Mouse (Mus musculus): ENCODE results near the gene Wfdc2. TPM values are rescaled to one million over a fixed set of nuclear protein-coding genes. Genes with fewer than 3 reads are reported as not detected.
A peak's percentile ranks its signal among the peaks of the same experiment; 100 is the strongest.

The Wfdc2 gene
- under 1 TPM in 1 of 2 experiments, not detected in 1; 0.74 TPM for total RNA-seq (2021)
- long read RNA-seq, experiment 1: 0 reads
- long read RNA-seq, experiment 2: 0 reads

- DNase-seq (ENCODE audit: low spot score in 2 of 2): no peak
These were observed at the start of gene Wfdc2 for GRCm38 (mm10) chr2:164562391-164563188. TSS of gene Wfdc2 (plus strand) at chr2:164562413.

- DNase-seq (ENCODE audit: low spot score in 2 of 2): peak in 1 of 2 experiments; percentile 33
These were observed 48.8 kb upstream of the Wfdc2 start for GRCm38 (mm10) chr2:164513389-164513788.

- DNase-seq (ENCODE audit: low spot score in 2 of 2): no peak
These were observed 47.3 kb upstream of the Wfdc2 start for GRCm38 (mm10) chr2:164514916-164515315.

DNA sequence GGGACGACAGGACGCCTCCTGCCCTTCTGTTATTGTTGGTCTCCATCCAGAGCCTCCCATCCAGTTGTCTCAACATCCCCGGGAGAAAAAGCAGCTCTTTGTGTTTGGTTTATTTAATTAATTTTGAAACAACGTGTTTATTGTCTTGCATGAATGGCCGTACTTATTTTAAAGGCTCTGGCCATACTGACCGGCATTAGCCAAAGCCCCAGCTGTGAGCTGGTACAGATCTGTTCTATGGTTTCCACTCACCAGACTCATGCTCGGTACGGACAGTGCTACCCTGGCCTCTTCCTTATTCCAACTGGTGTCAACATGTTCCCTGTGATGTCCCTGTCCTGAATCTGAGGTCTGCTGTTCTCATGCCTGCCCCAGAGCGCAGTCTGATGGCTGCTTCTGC, 46.3 kb upstream of the Wfdc2 start:
- no peak for DNase-seq (ENCODE audit: low spot score in 2 of 2)

DNA sequence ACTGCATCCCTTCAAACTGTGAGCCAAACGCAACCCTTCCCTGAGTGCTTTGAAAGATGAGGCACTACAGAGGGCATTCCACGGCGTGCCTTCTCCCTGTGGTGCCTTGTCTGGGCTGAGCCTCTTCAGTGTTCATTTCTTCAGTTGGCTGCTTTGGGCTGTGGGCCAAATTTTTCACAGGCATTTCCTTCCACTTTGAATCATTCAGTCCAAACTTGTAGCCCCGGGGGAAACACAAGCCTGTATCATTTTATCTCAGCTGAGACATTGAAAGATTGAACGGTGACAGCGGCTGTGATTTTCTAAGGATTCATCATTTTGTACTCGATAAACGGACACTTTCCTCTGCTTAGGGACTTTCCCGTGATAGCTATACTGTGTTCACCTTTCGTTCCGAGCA, 45.6 kb upstream of the Wfdc2 start:
- no peak for DNase-seq (ENCODE audit: low spot score in 2 of 2)

DNA sequence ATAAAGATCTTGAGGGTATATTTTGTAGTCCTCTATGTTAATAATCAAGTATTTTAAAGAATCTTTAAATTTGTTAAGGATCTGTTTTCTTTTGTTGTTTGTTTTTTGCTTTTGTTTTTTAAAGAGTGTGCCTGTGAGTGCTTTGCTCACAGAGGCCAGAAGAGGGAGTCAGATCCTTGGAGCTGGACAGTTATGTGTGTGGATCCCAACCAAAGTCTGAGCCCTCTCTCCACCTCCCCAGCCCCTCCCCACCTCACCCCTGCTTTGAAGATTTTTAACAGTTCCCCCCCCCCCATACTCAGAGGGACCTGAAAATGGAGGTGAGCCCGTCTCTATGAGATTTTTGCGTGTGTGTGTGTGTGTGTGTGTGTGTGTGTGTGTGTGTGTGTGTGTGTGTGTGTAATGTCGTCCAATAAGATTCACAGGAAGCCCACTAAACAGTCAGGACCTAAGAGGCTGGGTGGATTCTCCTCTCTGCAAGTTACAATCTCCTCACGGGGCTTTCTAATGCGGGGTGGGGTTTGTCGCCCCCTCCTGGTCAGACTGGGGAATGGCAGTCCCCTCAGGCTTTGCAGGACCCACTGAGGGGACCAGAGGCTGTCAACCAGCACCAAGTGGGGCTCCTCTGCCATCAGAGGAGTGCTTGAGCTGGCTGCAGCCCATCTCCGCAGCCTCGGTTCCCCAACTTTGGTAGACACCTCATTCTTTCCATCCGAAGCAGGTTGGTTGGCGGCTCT, 44.6 kb upstream of the Wfdc2 start:
- peak; percentile 68 to 74 for DNase-seq (ENCODE audit: low spot score in 2 of 2)

DNA sequence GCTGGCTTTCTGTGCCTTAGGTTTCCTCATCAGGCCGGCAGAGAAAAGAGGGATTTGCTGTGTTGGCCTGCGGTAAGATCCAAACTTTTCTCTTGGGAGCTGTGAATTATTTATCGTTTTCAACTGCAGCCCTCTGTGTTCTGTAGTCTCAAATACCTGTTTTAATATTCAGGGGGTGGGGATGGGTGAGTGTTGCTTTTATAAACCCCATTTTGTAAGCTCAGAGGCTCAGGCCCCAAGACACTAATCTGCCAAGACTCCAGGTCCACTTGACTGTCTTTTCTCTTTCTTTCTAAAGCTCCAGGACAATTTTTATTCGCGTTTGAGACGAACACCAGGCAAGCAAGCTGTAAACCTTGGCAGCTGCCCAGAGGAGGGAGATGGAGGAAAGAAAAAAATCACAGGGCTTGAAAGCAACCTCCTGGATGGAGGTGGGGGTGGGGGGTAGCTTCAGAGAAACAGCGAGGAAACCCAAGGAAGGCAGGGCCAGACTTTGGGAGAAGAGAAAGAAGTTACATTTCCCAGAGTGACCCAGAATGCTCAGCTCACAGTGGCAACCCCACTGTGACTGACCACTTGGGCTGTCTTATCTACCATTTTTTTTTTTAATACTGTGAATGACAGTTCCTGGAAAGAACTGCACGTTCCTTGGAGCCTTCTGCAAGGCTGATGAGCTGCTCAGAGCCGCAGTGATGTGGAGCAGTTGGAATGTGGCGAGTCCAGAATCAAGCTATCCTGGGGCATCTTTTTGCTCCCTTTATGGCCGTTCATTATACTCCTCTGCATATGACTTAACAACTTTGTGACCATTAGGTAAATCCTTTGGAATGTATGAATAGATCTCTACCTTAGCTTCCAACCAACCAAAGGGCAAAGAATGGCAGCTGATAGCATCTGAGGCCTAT, 43.7 kb upstream of the Wfdc2 start:
- no peak for DNase-seq (ENCODE audit: low spot score in 2 of 2)

GRCm38 (mm10) chr2:164519171-164519526, 43.1 kb upstream of the Wfdc2 start:
- DNase-seq (ENCODE audit: low spot score in 2 of 2): no peak

DNA sequence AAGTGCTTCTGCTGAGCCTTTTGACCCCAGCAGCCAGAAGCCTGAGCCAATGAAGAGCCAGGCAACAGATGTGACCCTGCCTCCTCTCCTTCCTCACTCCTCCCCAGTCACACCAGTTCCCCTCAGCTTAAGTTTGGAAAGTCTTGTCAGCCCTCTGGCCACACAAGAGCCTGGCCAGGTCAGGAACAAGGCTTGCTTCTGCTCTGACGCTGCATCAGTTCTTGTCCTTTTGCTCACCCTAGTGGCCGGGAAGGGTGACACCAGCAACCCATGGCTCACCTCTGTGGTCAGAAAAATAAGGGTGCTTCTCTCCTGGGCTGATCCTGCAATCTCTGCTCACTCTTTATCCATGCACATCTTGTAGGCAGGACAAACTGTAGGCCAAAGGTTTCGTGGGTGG, 41.4 kb upstream of the Wfdc2 start:
- peak in 1 of 2 experiments; percentile 39 for DNase-seq (ENCODE audit: low spot score in 2 of 2)

DNA sequence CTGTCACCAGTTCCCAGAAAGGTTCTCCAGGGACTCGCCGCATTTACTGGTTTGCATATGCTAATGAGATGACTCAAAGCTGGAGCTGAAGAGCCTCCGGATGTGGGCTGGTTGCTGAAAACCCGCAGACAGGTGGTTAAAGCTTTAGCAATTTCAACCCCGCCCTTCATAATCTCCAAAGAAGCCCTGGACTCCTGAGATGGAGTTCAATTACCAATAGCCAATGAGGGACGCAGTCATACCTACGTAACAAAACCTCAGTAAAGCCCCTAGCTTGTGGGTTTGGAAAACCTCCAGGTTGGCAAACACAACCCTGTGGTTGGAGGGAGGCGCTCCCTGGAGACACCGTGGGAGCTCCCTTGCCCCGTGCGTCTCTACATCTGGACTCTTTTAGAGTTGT, 40.4 kb upstream of the Wfdc2 start:
- no peak for DNase-seq (ENCODE audit: low spot score in 2 of 2)

- DNase-seq (ENCODE audit: low spot score in 2 of 2): no peak
These were observed 39.9 kb upstream of the Wfdc2 start for GRCm38 (mm10) chr2:164522280-164522679.

GRCm38 (mm10) chr2:164523301-164523773, 38.9 kb upstream of the Wfdc2 start:
- DNase-seq (ENCODE audit: low spot score in 2 of 2): no peak

GRCm38 (mm10) chr2:164528557-164528956, 33.7 kb upstream of the Wfdc2 start:
- DNase-seq (ENCODE audit: low spot score in 2 of 2): no peak

DNA sequence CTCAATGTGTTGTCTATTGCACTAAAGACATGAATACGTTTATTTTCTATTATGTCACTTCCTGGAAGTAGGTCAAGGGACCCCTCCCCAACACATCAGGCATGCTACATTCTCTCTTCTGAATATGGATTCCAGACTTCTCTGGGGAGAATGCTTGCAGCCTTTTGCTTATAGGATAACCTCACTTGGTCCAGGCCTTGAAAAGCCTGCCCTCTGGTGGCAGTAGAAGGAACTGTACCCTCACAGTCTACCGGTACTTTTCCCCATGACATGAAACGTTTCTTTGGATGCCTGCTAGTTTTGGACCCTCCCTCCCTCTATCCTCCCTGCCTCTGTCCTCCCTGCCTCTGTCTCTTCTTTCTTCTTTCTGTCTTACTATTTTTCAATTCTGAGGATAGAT, 31.0 kb upstream of the Wfdc2 start:
- DNase-seq (ENCODE audit: low spot score in 2 of 2): peak; percentile 64 to 71

DNA sequence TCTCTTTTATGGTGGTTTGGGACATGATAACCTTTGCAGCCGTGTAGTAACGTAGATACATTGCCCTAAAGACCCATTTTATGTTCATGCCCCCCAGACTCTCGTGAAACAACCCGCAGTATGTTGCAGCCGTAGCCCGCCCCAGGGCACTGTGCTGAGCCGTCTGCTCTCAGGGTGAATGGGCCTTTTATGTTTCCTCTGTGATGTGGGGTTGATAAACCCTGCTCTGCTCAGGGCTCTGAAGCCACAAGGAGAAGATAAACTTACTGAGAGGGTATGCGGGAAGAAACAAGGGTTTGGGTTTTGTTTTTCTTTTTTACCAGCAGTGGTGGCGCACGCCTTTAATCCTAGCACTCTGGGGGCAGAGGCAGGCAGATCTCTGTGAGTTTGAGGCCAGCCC, 27.9 kb upstream of the Wfdc2 start:
- no peak for DNase-seq (ENCODE audit: low spot score in 2 of 2)

- no peak for DNase-seq (ENCODE audit: low spot score in 2 of 2)
These were observed 25.2 kb upstream of the Wfdc2 start for GRCm38 (mm10) chr2:164537003-164537402.

DNA sequence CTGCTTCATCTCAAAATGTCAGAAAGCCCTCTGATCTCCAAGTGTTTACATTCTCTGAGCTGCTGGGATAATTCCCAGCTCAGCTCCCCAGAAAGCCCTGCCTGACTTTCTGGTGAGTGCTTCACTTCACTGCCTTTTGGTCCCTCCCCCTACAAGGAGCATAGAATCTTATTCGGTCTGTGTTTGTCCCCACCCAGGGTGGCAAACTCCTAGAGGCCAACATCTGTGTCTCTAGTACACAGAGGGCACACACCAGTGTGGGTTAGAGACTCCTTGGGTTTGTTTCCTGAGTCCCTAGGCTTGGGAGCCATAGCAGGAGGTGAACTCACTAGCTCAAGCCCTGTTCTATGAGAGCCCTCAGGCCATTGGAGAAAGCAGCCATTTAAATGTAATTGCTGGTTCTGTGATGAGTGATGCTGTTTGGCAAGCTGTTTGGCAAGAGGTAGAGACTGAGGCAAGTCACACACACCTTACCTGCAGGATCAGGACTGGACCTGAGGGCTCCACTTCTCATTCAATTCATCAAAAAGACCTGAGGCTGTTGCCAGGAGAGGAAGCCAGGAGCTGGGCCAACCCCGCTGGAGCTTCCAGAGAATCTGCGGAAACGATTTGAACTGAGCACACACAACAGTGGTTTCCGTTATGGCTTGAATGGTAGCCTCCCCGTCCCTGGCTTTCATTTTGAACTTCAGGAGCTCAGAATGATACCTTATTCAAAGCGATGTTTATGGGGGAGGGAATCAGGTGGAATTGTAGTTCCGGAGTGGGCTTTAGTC, 21.4 kb upstream of the Wfdc2 start:
- DNase-seq (ENCODE audit: low spot score in 2 of 2): no peak

DNA sequence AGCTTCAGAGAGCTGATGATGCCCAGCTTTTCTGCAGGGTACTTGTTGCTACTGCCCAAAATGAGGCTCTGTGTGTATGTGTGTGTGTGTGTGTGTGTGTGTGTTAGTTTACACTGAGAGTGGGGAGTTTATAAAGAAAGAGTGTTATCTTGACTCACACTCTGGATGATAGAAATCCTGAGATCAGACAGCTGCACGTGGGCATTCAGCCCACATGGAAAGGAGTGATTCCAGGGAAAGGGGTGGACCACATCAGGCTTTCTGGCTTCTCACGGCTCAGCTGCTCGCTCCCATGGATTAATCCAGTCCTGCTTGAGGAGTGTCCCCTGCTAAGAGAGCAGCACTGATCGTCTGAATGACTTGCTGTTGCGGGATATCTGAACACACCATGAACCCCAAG, 20.1 kb upstream of the Wfdc2 start:
- DNase-seq (ENCODE audit: low spot score in 2 of 2): no peak

DNA sequence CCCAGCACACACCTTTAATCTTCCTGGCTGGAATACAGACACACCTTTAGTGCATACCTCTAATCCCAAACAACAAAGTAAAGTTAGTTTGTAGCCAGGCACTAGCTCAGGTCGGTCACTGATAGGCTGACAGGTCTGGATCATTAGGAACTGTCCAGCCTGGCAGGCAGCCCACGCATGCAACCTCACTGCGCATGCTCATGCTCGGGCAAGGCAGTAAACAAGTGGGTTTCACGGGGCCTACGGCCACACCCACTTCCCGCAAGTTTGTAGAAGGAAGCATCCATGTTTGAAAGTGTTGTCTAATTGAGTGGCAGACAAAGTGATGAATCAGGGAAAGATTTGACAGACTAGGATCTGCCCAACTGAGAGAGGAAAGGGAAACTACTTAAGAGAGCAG, 19.6 kb upstream of the Wfdc2 start:
- DNase-seq (ENCODE audit: low spot score in 2 of 2): no peak

DNA sequence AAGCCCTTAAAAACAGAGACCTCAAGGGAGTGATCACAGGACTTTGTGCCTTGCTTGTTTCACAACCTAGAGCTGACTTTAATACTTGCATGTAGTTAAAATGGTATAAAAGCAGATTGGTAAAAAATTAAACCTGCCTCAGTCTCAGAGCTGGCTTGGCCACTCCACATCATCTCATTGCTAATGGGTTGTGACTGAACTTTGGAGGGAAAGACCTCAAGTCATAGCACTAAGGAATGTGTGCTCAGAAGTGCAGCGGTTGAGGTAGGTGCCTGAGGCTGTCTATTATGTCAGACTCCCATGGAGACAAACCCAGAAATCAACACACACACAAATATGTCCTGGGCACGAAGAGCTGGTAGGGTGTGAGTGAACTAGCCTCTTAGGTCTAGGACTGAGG, 18.5 kb upstream of the Wfdc2 start:
- DNase-seq (ENCODE audit: low spot score in 2 of 2): no peak

Measured in adrenal gland, adult 18-20 months (tissue).